Mouse (Mus musculus): ENCODE measurements at regions not wholly inside any gene's neighbourhood (a gene's known extent, or its start where the extent isn't known, plus 50 kb on each side); places are given as distances from the start of the nearest gene placed in this dataset.

DNA sequence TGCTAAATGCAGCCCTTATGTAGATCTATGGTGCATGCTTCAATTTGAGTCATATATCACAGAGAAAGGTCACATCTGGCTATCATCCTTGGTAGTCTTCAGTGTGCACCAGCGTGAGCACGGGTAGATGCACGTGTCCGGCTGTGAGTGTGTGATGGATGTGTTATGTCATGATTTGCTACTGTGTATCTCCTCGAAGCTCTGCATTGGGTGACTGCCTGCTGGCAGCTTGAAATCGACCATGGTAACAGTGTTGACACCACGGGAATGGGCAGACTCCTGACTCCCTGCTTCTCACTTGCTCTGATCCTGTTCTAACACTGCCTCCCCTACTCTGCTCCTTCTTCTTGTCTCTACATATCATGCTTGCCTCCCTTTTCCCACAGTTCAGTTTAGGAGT lies 204.9 kb upstream of the Mocs1 start:
- no peak overlapping the region for H3K4me2 ChIP-seq (replicated peaks)
- ATAC-seq (ENCODE audit: low FRiP score), result no peak
- H3K27ac ChIP-seq, result no peak overlapping the region
- H3K9ac ChIP-seq, result no peak overlapping the region
- no peaks in the 10 kb centered on the region for H3K36me3 ChIP-seq
- H3K27me3 ChIP-seq, result peaks cover 3% of the 10 kb centered on the region; the same call in 1 of the 2 replicates
- H3K4me1 ChIP-seq, result no peaks in the 10 kb centered on the region
- H3K4me3 ChIP-seq, result no peak overlapping the region
- no peaks in the 10 kb centered on the region for H3K9me3 ChIP-seq (replicated peaks)
- 78% methylated on average over 7 of the region's 7 CpGs for WGBS

DNA sequence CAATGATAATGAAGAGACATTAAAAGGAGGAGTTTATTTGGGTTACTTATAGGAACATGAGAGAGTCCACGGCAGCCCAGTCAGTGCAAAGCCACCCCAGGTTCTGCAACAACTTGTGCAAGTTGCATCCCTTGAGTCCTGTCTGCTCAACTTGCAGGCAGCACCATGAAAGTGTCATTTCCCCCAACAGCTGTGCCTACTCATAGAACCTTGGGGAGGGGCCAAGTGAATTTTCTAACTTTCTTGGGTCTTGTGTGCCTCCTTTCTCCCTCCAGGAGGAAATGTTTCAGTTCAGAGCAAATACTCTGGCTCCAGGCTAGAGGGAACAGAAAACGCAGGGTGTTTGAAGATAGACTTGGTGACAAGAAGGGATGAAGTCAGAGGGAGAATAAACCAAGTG lies 204.5 kb upstream of the Mocs1 start:
- Histone ChIP-seq H3K4me1 (no peaks in the 10 kb centered on the region), H3K9me3 (replicated peaks) (no peaks in the 10 kb centered on the region), H3K4me2 (replicated peaks) (no peak overlapping the region), H3K27me3 (peaks cover 3% of the 10 kb centered on the region; the same call in 1 of the 2 replicates), H3K27ac (no peak overlapping the region), H3K4me3 (no peak overlapping the region), H3K9ac (no peak overlapping the region), H3K36me3 (no peaks in the 10 kb centered on the region)
- ATAC-seq (ENCODE audit: low FRiP score), result no peak
- WGBS, result 86% methylated on average over 2 of the region's 2 CpGs

DNA sequence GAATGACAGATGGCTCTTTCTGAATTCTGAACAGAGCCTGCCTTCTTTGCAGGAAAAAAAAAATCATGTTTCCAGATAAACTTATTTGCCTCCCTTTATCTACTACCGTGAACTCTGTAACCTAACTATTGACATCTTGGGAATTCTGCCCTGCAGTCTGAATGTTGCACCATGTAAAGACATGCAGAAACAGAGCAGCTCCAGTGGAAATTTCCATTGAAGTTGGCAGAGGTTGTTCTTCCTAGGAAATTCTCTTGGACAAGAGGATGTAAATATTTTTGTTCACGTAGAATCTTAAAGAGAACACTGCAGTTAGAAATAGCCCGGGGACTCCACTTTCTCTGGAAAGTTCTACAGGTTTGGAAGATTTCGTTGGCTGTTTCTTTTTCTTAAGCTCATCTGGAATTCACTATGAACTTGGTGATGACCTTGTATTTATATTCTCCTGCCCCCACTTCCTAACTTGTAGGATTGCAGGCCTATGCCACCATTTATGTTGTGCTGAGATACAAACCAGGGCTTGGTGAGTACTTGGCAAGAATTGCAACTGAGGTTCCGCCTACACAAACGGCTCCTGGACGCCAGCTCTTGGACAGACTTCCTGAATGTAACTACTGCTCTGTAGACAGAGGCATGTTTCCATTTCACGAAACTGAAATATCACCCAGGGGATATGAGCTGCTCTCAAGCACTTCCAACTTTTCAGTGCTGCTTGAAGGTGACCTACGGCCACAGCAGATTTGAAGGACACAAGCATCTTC lies 202.7 kb upstream of the Mocs1 start:
- H3K4me2 ChIP-seq (replicated peaks), result no peak overlapping the region
- H3K27ac ChIP-seq, result no peak overlapping the region
- H3K27me3 ChIP-seq, result peaks cover 3% of the 10 kb centered on the region; the same call in 1 of the 2 replicates
- no peak for ATAC-seq (ENCODE audit: low FRiP score)
- 88% methylated on average over 9 of the region's 9 CpGs for WGBS
- no peak overlapping the region for H3K4me3 ChIP-seq
- no peaks in the 10 kb centered on the region for H3K4me1 ChIP-seq
- H3K9ac ChIP-seq, result no peak overlapping the region
- H3K9me3 ChIP-seq (replicated peaks), result no peaks in the 10 kb centered on the region
- H3K36me3 ChIP-seq, result no peaks in the 10 kb centered on the region

DNA sequence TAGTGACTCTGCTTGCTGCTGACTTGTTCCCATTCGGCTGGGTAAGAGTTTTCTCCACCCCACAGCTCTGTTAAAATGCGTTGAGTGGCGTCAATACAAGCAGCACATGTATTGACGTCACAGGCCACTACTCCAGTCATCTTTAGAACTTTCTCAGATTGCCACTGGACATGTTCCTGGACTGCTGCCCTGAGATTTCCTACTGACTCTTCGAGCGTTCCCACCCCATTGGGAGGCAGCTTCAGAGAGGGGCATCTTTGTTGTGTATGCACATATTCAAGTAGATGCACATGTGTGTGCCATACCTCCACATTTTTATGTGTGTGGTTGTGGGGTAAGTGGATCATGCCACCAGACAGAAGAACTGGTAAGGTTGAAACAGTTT lies 202.2 kb upstream of the Mocs1 start:
- no peaks in the 10 kb centered on the region for H3K36me3 ChIP-seq
- H3K27ac ChIP-seq, result no peak overlapping the region
- no peak overlapping the region for H3K9ac ChIP-seq
- H3K9me3 ChIP-seq (replicated peaks), result no peaks in the 10 kb centered on the region
- H3K4me3 ChIP-seq, result no peak overlapping the region
- H3K4me1 ChIP-seq, result peaks cover 4% of the 10 kb centered on the region
- H3K4me2 ChIP-seq (replicated peaks), result no peak overlapping the region
- 85% methylated on average over 6 of the region's 6 CpGs for WGBS
- no peak for ATAC-seq (ENCODE audit: low FRiP score)
- H3K27me3 ChIP-seq, result peaks cover 3% of the 10 kb centered on the region; the same call in 1 of the 2 replicates

DNA sequence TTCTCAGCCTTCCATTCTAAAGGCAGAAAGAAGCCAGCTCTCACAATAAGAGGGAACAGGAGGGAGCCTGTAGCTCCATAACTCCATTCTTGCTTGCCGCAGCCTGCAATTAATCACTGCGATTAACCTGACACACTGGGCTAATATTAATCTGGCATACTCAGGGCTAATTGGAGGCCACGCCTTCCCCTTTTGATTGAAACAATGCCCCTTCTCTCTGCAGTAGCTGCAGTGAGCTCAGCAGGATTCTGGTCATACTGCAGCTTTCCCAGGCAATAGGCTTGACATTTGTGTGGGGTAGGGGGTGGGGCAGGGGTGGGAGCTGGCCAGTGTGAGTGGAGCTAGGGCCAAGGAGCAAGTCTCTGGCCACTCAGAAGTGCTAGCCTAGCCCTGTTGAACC lies 196.9 kb upstream of the Mocs1 start:
- Histone ChIP-seq H3K9me3 (replicated peaks) (no peaks in the 10 kb centered on the region), H3K27me3 (peaks cover 3% of the 10 kb centered on the region; the same call in 1 of the 2 replicates), H3K9ac (no peak overlapping the region), H3K4me2 (replicated peaks) (no peak overlapping the region), H3K4me1 (peaks cover 11% of the 10 kb centered on the region), H3K36me3 (no peaks in the 10 kb centered on the region), H3K4me3 (no peak overlapping the region), H3K27ac (no peak overlapping the region)
- WGBS, result 17% methylated on average over 3 of the region's 3 CpGs
- ATAC-seq (ENCODE audit: low FRiP score), result peak; percentile 69

DNA sequence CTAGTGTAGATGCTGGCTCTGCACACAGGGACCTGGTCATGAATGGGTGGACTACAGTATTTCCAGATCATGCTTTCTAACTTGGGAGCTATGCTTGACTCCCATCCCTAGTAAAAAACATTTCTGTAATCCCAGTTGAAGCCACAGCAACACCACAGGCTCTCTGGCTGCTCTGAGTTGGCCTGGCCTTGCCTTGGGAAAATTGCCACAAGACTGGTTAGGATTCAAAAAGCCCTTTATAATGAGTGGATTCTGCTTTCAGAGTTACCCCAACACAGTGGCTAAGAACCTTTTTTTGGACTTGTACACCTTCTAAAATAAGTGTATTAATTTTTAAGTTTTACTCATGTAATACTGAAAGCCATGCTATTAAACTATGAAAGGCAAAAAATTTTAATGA lies 188.1 kb upstream of the Mocs1 start:
- Histone ChIP-seq H3K4me1 (no peaks in the 10 kb centered on the region), H3K36me3 (no peaks in the 10 kb centered on the region), H3K27me3 (no peaks in the 10 kb centered on the region), H3K9ac (no peak overlapping the region), H3K9me3 (replicated peaks) (no peaks in the 10 kb centered on the region), H3K4me3 (no peak overlapping the region), H3K4me2 (replicated peaks) (no peak overlapping the region), H3K27ac (no peak overlapping the region)
- ATAC-seq (ENCODE audit: low FRiP score), result no peak

DNA sequence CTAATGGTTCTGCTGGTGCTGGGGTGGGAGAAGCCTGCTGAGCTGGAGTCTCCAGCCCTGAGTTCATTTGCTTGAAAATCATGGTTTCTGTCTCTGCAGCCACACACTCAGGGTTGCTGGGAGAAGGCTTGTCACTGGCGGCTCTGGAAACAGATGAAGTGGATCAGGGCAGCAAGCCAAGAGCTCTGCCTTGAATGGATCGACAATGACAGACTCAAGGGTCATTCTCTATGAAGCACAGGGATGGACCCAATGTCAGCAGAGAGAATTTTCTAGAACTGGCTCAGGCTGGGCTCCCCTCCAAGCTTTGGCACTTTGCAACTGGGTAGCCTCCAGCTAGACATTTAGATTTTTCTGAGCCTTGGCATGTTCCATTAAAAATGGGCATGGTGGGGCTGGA lies 184.7 kb upstream of the Mocs1 start:
- H3K4me1 ChIP-seq, result 0 out of 2 replicates have a peak, but pooled peaks cover 3% of the 10 kb centered on the region
- H3K27ac ChIP-seq, result no peak overlapping the region
- no peak overlapping the region for H3K4me2 ChIP-seq (replicated peaks)
- no peak overlapping the region for H3K4me3 ChIP-seq
- H3K9me3 ChIP-seq (replicated peaks), result no peaks in the 10 kb centered on the region
- no peaks in the 10 kb centered on the region for H3K36me3 ChIP-seq
- no peak overlapping the region for H3K9ac ChIP-seq
- 56% methylated on average over 2 of the region's 2 CpGs for WGBS
- H3K27me3 ChIP-seq, result no peaks in the 10 kb centered on the region
- no peak for ATAC-seq (ENCODE audit: low FRiP score)

DNA sequence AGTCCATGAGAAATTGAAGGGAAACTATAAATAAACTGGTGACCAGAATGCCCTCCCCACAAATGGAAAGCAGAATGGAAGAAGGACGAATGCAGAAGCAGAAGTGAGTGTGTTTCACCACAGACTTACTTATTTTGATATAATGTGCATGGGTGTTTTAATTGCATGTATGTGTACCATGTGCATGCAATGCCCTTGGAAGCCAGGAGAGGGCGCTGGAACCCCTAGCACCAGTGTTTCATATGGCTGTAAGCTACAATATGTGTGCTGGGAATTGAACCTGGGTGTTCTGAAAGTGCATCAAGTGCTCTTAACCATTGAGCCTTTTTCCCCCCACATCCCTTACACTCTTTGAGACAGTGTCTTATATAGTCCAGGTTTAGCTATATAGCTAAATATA lies 183.1 kb upstream of the Mocs1 start:
- peaks cover 12% of the 10 kb centered on the region; the same call in 1 of the 2 replicates for H3K4me1 ChIP-seq
- no peaks in the 10 kb centered on the region for H3K9me3 ChIP-seq (replicated peaks)
- H3K4me3 ChIP-seq, result no peak overlapping the region
- H3K36me3 ChIP-seq, result no peaks in the 10 kb centered on the region
- no peak overlapping the region for H3K9ac ChIP-seq
- no peak overlapping the region for H3K27ac ChIP-seq
- 62% methylated on average over 2 of the region's 2 CpGs for WGBS
- H3K4me2 ChIP-seq (replicated peaks), result no peak overlapping the region
- no peaks in the 10 kb centered on the region for H3K27me3 ChIP-seq
- ATAC-seq (ENCODE audit: low FRiP score), result no peak

DNA sequence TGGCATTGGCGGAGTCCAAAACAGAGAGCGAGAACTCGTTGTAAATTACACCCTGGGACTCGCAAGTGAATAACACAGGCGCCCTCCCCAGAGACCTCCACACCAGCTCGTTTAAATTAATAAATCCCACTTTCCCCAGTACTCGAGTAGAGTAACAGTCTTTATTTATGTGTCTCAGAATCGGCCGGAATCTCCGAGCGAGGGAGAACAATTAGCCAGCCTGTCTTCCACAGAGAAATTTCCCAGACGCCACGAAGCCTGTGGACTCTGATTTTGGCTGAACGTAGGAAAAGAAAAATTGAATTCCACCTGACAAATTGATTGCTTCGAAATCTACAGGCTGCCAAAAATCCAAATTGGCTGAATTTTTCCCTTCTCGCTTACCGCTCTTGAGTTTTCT lies 180.9 kb upstream of the Mocs1 start:
- Histone ChIP-seq H3K9me3 (replicated peaks) (no peaks in the 10 kb centered on the region), H3K27ac (no peak overlapping the region), H3K36me3 (no peaks in the 10 kb centered on the region), H3K4me3 (no peak overlapping the region), H3K4me2 (replicated peaks) (no peak overlapping the region; the same call in 1 of the 2 replicates), H3K27me3 (no peaks in the 10 kb centered on the region), H3K9ac (no peak overlapping the region), H3K4me1 (peaks cover 21% of the 10 kb centered on the region)
- 60% methylated on average over 17 of the region's 17 CpGs for WGBS
- no peak for ATAC-seq (ENCODE audit: low FRiP score)

DNA sequence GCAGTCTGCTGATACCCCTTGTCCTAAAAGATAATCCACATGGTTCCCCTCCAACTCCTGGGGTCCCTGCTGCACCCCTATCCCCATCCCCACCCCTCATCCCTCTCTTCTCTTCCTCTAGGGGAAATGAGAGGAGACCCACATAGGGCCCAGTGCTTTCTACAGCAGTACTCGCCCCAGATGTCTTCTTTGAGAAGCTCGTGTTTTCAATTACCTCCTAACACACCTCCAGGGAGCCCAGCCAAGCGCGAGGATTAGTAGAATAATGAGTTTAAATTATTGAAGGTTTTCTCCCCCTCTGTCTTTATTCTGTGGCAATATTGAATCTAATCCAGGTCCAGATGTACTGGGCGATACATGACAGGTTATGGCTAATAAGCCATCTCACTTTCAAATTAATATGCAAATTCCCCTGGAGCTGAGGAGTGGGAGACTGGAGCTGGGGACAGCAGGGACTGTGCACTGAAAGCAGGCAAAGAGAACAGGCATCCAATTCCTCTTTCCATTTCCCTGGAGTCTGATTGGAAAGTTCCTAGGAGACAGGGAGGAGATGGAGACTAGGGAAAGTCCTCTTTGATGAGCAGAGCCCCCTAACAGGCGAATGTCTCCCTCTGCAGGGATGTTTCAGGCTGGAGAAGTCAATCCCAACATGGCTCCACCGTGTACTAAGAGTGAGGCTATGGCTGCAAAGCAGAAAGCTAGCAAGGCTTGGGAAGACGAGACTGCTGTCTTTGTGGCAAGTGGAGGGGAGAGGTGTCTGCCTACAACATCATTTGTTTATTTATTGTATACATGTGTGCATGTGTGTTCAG lies 177.2 kb upstream of the Mocs1 start:
- WGBS, result 39% methylated on average over 8 of the region's 8 CpGs
- 0 out of 2 replicates have a peak overlapping the region, but pooled peaks have one; percentile 9 for H3K27ac ChIP-seq
- no peak overlapping the region for H3K4me3 ChIP-seq
- H3K36me3 ChIP-seq, result no peaks in the 10 kb centered on the region
- H3K9ac ChIP-seq, result no peak overlapping the region
- H3K27me3 ChIP-seq, result 0 out of 2 replicates have a peak, but pooled peaks cover 4% of the 10 kb centered on the region
- peak; percentile 79 for ATAC-seq (ENCODE audit: low FRiP score)
- peaks cover 25% of the 10 kb centered on the region for H3K4me1 ChIP-seq
- H3K9me3 ChIP-seq (replicated peaks), result no peaks in the 10 kb centered on the region
- H3K4me2 ChIP-seq (replicated peaks), result no peak overlapping the region

DNA sequence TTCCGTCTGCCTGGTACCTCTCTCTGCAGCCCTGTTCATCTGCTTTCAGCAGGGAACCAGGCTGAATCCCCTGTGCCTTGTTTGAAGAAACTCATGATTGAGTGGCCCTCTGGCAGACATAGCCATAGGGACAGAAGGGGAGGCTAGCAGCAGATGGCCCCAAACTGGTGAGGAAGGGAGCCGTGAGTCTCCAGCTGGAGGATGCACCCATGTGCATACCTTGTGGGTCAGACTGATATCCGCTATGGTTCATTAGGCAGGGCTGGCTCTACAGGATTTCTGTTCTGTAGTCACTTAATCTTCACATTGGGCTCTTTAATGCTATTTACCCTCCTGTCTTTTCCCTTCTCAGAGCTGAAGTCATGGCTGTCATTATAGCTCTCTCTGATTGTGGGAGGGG lies 175.9 kb upstream of the Mocs1 start:
- 57% methylated on average over 3 of the region's 3 CpGs for WGBS
- 0 out of 2 replicates have a peak, but pooled peaks cover 4% of the 10 kb centered on the region for H3K27me3 ChIP-seq
- ATAC-seq (ENCODE audit: low FRiP score), result peak; percentile 51; the same call in 1 of the 2 replicates

DNA sequence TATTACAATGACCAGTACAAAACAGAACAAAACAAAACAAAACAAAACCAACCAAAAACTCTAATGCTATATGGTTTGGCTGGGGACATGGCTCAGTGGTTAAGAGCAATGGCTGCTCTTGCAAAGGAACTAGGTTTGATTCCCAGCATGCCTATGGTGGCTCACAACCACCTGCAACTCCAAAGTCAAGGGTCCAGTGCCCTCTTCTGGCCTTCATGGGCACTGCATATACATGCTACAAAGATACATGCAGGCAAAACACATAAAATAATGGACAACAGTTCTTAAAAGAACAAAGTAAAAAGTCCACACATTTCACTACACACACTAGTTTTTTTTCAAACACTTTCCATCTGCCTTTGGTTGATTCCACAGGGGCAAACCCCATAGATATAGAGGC lies 169.7 kb upstream of the Mocs1 start:
- no peak overlapping the region for H3K27ac ChIP-seq
- ATAC-seq (ENCODE audit: low FRiP score), result no peak
- no peak overlapping the region for H3K4me2 ChIP-seq (replicated peaks)
- H3K36me3 ChIP-seq, result no peaks in the 10 kb centered on the region
- H3K4me1 ChIP-seq, result no peaks in the 10 kb centered on the region
- no peaks in the 10 kb centered on the region for H3K9me3 ChIP-seq (replicated peaks)
- no peak overlapping the region for H3K9ac ChIP-seq
- H3K4me3 ChIP-seq, result no peak overlapping the region
- H3K27me3 ChIP-seq, result peaks cover 4% of the 10 kb centered on the region; the same call in 1 of the 2 replicates

More for the DNA sequence above, 175.9 kb upstream of the Mocs1 start:
- H3K4me2 ChIP-seq (replicated peaks), result no peak overlapping the region
- H3K9me3 ChIP-seq (replicated peaks), result no peaks in the 10 kb centered on the region
- H3K4me1 ChIP-seq, result peaks cover 25% of the 10 kb centered on the region
- no peak overlapping the region for H3K27ac ChIP-seq
- no peak overlapping the region for H3K4me3 ChIP-seq
- no peaks in the 10 kb centered on the region for H3K36me3 ChIP-seq
- H3K9ac ChIP-seq, result no peak overlapping the region
